9 mouse cellular contexts compared by ENCODE assay signal in the genomic region with DNA sequence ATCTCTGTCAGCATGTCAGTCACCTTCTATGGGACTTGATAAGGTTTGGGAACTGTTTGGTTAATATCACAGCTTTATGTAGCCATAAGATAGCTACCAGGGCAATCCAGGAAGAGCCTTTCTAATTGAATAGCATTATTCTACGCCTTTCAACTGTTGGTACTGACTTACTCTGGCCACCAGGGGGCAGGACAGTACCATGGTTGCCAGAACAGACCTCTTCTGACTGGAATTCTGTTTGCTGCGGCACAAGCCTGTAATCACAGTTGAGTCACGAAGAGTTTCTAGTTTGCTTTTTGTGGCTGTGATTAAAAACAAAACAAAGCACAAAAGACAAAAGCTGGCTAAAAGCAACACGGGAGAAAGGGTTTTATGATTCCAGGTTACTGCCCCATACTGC. TPM values are rescaled to one million over a fixed set of nuclear protein-coding genes. Genes with fewer than 3 reads are reported as not detected.
A peak's percentile ranks its signal among the peaks of the same experiment; 100 is the strongest.
DNase-seq lines count a peak whose midpoint lies in the region; ATAC-seq lines count a peak whose summit lies in the region.
"Had no signal": no experiment of that assay in that cellular context is flagged by ENCODE, and none has a peak within 500 bp of the region (broad histone marks: within the 10 kb centered on the region; RNA-seq: fewer than 3 reads in every experiment).

No protein-coding gene starts in this region.

- DNase-seq in cerebellum, adult 9-11 months = no peak
- DNase-seq in cerebellum, postnatal 14 days = peak; percentile 90 to 93
- peak; percentile 46 to 80 for DNase-seq in frontal cortex, postnatal 14 days (ENCODE audit: low spot score in 2 of 2)
- DNase-seq in left cerebral cortex, adult 8-10 months (ENCODE audit: low spot score in 2 of 2) = peak; percentile 36 to 44
- peak; percentile 29 to 54 for DNase-seq in right cerebral cortex, postnatal 36 days (ENCODE audit: low spot score in 2 of 2)

- peak; percentile 74 for ATAC-seq in cerebellum, adult (ENCODE audit: insufficient number of reproducible peaks, low FRiP score, low TSS enrichment)
- peak; percentile 78 for ATAC-seq in inflammation-experienced regulatory T-cells, adult 6 months
- ATAC-seq in megakaryocyte-erythroid progenitor cell, adult 5-6 weeks (replicated peaks; ENCODE audit: low FRiP score, low TSS enrichment, poor library complexity, severe bottlenecking) = peak; percentile 85

RNA-seq across cellular contexts. Expression of a gene that starts 8.9 kb away (rescaled TPM):
- under 1 TPM in 1 of 3 experiments, not detected in 2; 0.21 TPM for polyA plus RNA-seq in inflammation-experienced regulatory T-cells, adult 6 months (2017; shearing (Covaris generic))
- total RNA-seq in left cerebral cortex, adult 8-10 months (2022) = 100 to 1,000 TPM; 408 to 480 (median 458) TPM
- total RNA-seq in megakaryocyte-erythroid progenitor cell, adult 5-6 weeks (2014; fragmentation: Nextera tagmentation) = not detected in 2 replicates
- total RNA-seq in megakaryocyte-erythroid progenitor cell, adult 5-6 weeks (2017) = not detected in 2 replicates

RNA-seq across cellular contexts. Expression of a gene that starts 13.2 kb away (rescaled TPM):
- 1,000 to 10,000 TPM; 2,403 to 3,589 (median 3,256) TPM for polyA plus RNA-seq in inflammation-experienced regulatory T-cells, adult 6 months (2017; shearing (Covaris generic))
- 100 to 1,000 TPM; 420 to 493 (median 451) TPM for total RNA-seq in left cerebral cortex, adult 8-10 months (2022)
- 3,355 and 3,656 TPM in 2 replicates for total RNA-seq in megakaryocyte-erythroid progenitor cell, adult 5-6 weeks (2014; fragmentation: Nextera tagmentation)
- 5,426 and 6,681 TPM in 2 replicates for total RNA-seq in megakaryocyte-erythroid progenitor cell, adult 5-6 weeks (2017)

RNA-seq across cellular contexts. Expression of a gene that starts 30.5 kb away (rescaled TPM):
- 10 to 100 TPM; 17.6 to 21.3 (median 18.1) TPM for polyA plus RNA-seq in inflammation-experienced regulatory T-cells, adult 6 months (2017; shearing (Covaris generic))
- 10 to 100 TPM; 21.0 to 24.1 (median 22.5) TPM for total RNA-seq in left cerebral cortex, adult 8-10 months (2022)
- total RNA-seq in megakaryocyte-erythroid progenitor cell, adult 5-6 weeks (2014; fragmentation: Nextera tagmentation) = 80.7 and 95.7 TPM in 2 replicates
- total RNA-seq in megakaryocyte-erythroid progenitor cell, adult 5-6 weeks (2017) = 57.5 and 88.7 TPM in 2 replicates

RNA-seq across cellular contexts. Expression of a gene that starts 48.7 kb away (rescaled TPM):
- 100 to 1,000 TPM in 1 of 3 experiments, 10 to 100 TPM in 2; 58.7 to 102 (median 87.0) TPM for polyA plus RNA-seq in inflammation-experienced regulatory T-cells, adult 6 months (2017; shearing (Covaris generic))
- not detected for total RNA-seq in left cerebral cortex, adult 8-10 months (2022)
- total RNA-seq in megakaryocyte-erythroid progenitor cell, adult 5-6 weeks (2014; fragmentation: Nextera tagmentation) = not detected in 2 replicates
- total RNA-seq in megakaryocyte-erythroid progenitor cell, adult 5-6 weeks (2017) = not detected in 2 replicates
- polyA plus RNA-seq: neural tube, embryonic 13.5 days had no signal

Comparison
In these comparisons a context has a peak if more than half of its experiments do, and no peak if none do; other contexts are left out.
1. RNA of a gene that starts 8.9 kb away (total RNA-seq): 408 to 480 TPM in left cerebral cortex, adult 8-10 months; not detected in megakaryocyte-erythroid progenitor cell, adult 5-6 weeks; every median in the first group is over 100 times any median in the second.
2. RNA of a gene that starts 13.2 kb away (total RNA-seq): 3,355 to 6,681 TPM in megakaryocyte-erythroid progenitor cell, adult 5-6 weeks; 420 to 493 TPM in left cerebral cortex, adult 8-10 months; every median in the first group is over 4 times any median in the second.
3. Peak in every context shown above with its lines, with median percentiles within 50 percentile points of each other: ATAC-seq.